Mouse (Mus musculus) MN1 (cell line): ENCODE results near the gene Itpr2.

Experiments
- DNase-seq: peaks from one replicate; pipeline ENCODE4 v3.0.0-alpha.2; 2016; ENCODE audit warnings: low spot score

The Itpr2 gene

DNA sequence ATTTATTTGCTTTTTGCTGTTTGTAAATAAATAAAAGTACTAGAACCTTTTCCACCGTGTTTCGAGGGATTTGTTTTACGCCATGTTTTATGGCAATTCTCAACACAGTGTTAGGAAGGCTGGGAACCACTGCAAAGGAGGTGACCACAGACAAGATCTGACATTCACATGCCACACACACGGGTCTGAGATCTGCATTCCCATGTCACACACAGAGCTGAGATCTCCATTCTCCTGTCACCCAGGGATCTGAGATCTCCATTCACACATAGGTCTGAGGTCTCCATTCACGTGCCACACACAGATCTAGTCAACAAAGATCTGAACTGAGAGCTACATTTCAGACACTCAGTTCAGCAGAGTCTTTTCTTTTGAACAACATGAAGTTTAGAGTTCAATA lies 282.0 kb downstream of the Itpr2 start:
- DNase-seq = no peak

DNA sequence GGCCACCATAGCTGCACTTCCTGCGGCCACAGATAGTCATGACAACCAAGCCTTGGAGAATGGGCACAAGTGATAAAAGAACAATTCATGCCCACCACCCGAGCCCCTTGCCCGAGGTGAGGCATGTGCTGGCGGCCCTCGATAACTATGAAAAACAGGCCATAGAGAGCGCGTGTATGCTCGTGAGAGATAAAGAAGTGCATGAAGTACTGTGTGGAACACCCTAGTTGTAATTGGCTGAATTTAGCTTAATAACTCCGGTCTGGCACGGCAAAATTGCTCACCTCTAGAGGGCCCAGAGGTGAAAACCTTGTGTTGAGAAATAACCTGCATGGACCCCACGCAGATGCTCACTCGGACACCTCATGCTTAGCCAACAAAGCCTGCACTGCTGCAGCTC lies 282.5 kb downstream of the Itpr2 start:
- DNase-seq = no peak

DNA sequence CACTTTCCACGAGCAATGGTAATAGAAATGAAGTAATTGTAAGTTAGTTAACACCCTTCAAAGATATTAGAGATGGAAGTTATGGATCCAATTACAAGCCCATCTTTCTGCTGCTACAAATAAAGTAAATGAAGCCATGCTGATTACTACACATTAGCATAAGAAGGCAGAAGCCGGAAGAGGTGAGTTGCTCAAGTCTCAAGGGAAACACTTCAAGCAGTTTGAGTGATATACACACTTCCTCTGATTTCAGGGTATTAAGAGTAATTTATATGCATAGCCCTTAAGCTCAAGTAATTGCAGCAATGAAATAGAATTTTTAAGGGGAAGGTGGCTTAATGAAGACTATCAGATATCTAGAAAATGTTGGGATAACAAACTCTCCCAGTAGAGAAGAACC lies 286.7 kb downstream of the Itpr2 start:
- no peak for DNase-seq

DNA sequence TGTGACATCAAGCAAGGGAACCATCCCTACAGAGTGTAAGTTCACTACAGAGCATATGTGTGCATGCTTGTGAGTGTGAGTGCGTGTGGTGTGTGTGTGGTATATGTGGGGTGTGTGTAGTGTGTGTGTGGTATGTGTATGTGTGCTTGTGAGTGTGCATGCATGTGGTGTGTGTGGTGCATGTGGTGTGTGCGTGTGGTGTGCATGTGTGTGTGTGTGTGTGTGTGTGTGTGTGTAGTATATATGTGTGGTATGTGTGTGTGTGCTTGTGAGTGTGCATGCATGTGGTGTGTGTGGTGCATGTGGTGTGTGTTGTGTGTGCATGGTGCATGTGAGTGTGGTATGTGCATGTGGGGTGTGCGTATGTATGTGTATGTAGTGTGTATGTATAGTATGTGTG lies 289.7 kb downstream of the Itpr2 start:
- no peak for DNase-seq

DNA sequence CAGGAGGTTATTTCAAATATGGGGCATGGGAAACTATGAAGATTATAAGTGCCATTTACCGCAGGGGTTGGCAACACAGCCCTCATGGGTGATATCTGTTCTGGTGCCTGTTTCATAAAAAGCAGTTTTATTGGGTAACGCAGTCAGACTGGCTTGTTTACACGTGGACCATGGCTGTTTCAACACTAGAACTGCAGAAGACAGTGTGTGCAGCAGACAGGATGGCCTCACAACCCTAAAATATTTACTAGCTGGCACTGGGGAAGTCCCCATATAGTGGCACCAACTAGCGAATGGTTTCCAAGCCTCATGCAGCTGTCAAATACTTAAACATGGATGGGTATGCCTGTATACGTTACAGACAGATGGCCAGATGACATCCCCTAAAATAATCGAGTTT lies 290.8 kb downstream of the Itpr2 start:
- DNase-seq = no peak

DNA sequence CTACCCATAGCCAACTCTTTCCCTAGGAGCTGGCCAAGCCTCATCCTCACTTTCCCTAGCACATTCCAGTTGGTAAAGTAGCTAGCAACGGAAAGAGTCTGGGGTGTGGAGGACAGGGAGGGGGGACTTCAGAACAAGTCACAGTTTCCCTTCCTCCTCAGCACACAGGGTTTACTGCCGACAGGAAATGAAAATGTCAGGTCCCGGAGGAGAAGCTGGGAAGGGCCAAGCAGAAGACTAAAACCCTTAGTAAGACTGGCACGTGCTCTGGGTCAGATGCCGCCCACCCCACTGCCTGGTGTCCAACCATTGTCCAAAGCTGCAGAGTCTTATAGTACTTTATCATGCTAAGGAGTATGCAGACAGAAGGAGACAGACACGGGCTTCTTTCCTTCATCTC lies 293.0 kb downstream of the Itpr2 start:
- DNase-seq = no peak

DNA sequence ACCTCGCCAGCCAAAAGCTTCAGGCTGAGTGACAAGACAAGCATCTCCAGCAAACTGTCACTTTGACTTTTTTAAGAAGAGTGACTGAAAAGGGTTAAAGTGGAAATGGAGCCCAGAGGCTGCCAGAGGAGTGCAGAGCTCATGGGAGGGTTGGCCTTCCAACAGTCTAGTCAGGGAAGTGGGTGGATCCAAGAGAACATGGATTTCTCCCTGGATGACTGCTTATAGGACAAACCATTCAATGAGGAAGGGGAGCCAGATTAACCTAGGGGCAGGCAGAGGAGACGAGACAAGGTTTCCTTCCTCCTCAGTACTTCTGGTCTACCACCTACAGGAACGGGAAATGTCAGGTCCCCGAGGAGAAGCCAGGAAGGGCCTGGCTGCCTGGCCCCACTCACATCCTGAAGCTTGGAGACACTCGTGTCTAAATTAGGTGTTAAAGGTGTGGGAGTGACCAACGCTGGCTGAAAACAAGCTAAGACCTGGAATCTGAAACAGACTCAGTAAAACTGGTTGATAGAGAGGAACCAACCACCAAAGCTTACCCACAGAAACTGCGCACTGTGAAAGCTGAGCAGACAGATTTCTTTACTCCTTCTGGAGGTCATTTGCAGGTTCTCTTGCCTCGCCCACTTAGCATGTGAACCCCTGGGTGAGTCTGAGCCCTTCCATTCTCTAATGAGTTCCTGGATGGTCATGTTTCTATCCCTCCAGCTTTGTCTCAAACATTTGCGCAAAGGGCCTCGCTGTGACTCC lies 294.6 kb downstream of the Itpr2 start:
- no peak for DNase-seq

DNA sequence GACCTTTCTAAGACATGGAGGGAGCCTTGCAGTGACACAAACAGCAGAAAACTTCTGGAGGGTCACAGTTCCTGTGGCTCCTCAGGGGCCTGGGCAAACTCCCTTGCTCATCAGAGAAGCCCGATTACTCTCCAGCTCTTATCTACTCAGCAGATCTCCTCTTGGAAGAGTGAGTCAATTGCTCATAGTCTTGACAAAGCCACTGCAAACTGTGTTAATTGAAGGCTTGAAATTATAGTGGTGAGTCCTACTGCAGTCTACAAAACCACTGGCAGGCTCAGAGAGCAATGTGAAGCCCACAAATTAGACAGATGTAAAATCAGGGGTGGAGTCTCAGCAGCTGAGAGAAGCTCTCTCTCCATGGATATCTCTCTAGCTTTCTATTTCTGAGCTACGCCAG lies 296.9 kb downstream of the Itpr2 start:
- DNase-seq = peak; percentile 25

DNA sequence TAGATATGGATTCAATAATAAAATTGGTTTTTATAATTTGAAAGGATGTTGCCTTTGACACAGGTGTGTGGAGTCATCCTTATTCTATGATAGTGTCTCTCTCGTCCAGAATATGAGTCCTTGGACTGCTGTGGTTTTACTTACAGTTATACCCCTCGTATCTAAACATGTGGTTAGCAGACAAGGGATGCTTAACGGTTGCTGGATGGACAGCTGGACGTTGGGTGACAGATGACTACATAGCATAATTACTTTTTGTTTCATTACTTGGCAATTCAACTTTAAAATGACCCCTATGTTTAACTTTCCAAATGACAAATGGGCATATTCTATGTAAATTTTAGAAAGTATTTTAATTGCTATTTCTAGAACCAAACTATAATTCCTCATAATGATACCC lies 297.6 kb downstream of the Itpr2 start:
- no peak for DNase-seq

DNA sequence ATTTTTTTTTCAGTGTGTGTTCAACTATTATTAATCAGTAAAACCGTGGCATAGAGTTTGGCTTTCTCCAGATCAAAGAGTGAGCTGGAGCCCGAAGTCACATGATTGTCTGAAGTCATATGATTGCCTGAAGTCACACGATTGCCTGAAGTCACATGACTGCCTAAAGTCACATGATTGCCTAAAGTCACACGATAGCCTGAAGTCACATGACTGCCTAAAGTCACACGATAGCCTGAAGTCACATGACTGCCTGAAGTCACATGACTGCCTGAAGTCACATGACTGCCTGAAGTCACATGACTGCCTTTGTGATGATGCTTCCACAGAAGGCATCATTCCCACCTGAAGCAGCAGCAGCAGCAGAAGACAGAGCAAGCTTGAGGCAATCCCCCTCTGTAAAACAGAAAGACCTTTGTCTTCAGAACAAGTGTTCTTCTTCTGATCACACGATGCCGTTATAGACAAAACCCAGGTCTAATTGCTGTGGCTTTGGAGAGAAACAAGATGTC lies 304.1 kb downstream of the Itpr2 start:
- no peak for DNase-seq

DNA sequence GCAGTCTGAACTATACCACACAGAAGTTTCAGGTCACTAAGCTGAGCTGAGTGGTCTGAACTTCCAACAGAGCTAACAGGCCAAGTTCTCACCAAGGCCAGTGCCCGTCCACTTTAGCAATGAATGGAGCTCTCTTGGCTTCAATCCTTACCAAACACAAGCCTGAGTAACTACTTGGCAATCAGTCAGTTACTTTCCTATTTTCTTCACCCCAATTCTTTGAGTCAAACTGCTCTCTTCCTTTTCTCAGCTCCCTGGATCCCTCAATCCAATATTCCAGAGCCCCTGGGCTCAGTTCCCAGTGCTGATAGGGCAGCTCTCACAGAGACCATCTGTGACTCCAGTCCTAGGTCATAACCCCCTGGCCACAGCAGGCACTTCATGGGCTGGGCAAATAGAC lies 305.3 kb downstream of the Itpr2 start:
- DNase-seq = no peak

DNA sequence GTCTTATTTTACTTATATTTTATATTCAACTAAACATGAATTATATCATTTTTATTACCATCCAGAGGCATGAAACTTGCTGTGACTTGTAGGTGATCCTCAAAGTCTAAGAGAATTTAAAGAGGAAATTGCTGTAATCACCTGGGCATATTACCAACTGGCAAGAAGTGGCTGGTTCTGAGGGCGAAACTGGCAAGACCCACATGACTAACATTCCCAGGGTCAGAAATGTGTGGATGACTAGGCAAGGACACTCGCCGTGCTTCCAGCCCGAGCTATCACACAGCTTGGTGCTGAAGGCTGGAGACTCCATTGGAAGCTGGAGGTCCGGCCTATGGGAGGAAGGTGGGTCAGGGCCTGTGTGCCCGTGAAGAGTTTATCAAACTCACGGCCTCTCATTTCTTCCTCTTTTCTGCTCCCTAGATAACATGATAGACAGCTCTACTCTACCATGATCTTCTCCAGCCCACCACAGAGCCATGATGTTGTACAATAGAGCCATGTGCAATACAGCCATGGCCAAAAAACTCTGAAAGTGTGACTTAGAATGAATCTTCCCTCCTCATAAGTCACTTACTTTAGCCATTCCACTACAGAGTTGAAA lies 306.1 kb downstream of the Itpr2 start:
- DNase-seq = no peak

DNA sequence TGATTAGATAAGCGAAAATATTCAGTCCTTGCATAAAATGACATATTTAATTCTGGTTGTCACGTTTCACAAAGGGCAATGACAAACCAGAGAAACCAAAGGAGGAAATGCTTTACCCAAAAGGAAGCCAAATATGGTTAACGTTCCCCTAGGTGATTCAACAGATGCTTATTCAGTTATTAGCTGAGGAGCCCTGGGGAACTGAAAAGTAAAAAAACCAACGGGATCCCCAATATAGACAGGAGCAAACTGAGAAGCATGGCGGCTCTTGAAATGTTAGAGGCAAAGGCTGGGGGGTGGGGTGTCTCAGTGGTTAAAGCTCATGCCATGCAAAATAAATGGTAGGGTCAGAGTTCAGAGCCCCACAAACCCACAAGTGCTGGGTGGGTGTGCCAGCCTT lies 310.1 kb downstream of the Itpr2 start:
- no peak for DNase-seq

DNA sequence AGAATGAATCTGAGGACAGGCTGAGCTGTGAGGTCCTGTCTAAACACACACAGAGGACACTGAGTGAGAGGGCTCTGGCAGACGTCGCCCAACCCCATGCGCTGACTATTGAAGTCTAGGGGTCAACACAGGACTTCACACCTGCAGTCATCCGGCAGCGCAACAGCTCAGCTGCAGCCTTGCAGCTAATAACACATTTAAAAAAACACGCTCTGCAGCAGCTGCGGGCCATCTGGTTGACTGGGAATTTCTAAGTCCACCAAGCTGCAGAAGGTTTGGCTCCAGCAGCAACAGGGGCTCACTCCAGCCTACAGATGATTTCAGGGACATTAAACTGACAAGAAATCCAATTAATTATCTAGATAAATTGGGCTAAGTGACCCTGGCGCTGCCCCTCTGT lies 312.0 kb downstream of the Itpr2 start:
- peak; percentile 77 for DNase-seq

DNA sequence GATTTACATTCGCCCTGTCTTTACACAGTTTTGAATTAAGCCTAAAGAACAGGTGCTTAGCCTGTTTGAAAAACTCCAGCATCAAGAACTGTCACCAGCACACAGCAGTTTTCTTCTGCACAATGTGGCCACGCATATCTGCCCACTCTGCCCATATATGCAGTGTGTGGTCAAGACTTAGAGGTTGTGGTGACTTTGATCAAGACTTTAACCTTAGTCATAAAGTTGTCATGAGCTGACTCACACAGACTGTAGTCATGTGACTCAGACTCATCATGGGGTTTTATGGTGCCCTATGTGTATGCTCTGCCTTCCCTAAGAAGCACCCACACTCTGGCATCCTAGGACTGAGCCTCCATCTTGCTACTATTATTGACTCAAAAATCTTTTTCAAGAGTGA lies 316.5 kb downstream of the Itpr2 start:
- no peak for DNase-seq

DNA sequence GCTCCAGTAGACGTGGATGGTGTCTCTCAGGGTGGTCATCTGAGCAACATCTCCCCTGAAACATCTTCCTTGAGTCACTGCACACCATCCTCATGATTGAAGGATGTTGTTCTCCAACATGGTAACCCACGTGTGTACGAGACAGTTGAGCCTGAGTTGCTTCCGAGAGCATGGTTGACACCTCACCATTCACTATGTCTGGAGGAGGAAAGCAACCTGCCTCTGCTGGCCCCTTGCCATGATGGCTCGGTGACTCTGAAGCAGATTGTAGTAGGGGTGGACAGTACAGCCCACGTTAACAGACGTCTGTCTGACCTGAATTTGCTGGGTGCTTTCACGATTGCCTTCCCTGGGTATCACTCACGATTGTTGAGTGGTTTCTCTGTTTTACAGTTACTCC lies 317.3 kb downstream of the Itpr2 start:
- no peak for DNase-seq

DNA sequence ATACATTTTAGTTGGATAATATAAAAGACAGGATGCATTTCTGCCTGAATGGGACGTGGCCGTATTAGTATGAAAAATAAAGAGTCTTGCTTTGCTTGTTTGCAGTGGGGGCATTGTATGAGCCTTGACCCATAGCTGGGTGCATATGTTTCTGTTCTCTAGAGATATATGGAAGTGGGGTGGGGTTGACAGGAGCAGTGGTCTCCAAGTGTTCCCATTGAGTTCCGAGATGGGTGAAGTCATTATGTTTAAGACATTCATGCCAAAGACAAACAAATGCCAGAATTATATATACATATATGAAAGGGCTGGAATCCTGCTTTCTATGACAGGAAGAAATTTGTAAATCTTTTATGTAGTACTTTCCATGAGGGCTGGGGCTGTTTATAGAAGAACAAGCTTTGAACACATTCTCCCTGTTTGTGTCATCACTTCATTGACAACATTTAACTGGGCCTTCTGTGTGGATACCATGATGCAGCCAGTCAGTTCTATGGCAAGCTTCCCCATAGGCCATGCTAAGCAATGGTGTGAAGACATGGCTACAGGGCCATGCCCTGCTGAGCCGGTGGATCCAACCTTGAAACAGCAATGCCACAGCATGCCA lies 327.3 kb downstream of the Itpr2 start:
- no peak for DNase-seq

DNA sequence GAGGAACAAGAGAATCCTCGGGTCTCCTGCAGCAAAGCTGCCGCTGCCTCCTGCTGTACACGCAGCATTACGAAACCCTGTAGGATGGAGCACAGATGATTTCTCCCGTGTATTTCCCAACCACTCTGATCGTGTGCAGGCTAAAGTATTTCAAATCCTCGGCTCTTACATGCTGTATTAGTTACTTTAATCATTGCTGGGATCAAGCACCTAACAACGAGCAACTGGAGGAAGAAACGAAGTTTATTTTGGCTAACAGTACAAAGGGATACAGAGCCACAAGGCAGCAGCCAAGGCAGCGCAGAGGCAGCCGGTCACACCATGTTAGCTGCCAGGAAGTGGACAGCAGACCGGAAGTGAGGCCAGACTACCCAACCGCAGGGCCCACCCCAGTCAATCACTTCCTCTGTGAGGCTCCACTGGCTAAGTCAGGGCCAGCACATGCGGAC lies 331.4 kb downstream of the Itpr2 start:
- peak; percentile 75 for DNase-seq

DNA sequence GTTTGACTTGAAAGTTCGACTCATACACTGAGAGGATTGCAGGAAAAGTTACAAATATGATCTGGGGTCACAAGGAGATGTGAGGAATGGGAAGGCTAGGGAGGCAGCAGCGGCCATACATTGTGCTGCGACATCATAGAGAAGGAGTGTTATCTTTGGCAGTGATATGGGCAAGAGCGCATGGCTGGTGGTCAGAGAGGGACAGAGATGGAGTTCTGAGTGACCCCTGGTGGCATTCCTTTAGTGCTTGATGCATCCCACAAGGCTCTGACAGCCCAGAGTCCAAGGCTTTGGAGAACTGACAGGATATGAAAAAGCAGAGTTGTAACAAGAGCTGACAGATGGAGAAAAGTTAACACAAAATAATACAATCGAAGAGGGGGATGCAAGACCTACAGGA lies 334.8 kb downstream of the Itpr2 start:
- no peak for DNase-seq

DNA sequence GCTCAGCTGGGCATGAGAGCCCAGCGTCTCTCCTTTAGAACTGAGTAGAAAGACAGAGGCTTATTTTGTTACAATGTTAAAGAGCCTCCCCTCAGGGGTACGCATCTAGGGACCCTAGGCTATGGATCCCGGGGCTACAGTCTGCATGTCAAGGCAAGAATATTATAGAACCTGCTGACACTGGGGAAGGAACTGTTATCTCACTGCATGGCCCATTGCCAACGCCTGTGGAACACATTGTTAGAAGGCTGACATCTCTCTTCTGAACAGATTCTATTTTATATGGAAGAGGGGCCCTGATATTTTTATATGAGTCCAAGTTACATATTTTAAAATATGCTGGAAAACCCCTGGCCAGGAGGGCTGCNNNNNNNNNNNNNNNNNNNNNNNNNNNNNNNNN lies 342.4 kb downstream of the Itpr2 start:
- no peak for DNase-seq

DNA sequence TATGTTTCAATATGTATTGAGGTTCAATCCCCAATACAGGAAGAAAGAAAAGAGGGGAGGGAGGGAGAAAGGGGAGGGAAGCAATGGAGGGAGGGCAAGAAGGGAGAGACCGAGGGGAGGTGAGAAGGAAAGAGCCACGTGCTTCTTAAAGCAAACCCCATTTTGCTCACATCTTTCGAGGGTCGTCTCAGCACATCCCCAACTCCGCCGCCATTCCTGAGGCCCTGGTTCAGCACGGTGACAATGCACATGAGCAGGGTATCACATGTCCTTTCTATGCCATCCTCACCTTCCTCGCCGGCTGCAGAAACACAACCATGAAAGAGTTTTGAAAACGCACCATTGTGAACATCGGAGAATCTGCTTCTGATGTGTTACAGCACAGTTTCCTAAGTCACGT lies 343.3 kb downstream of the Itpr2 start:
- no peak for DNase-seq

DNA sequence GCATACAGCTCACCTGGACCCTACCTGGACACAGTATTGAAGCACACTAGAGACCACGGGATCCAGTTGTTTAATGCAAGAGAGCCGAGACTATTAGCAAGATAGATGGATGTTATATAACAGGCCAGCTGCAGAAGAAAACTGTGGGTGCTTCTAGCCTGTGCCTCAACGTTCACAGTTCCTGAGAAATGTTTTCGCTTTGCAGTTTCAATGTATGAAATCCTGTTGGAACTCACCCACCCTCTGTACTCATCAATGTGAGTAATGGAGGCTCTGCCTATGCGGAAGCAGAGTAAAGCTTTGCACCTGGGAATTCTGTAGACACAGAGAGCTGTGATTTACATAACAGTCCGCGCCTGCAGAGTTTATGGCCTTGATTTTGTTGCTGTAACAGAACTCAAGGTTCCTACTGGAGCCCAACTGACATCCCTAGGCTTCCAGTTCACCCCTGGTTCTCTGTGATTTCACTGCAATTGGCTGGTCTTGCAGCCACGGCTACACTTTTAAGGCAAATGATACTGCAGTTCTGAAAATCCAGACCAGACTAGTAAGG lies 344.0 kb downstream of the Itpr2 start:
- DNase-seq = no peak

DNA sequence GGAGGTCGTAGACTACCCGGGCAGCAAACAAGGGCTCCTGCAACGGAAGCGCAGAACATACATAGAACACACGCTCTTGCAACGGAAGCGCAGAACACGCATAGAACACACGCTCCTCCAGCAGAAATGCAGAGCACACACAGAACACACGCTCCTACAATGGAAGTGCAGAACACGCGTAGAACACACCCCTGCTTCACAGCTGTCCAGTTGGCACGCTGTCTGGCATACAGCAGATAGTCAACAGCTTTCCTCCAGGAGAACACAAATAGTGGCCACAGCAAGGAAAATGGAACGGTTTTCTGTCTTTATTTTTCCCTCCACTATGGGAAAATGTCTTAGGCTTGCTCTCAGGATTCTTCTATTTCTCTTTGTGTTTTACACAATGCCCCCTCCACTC lies 344.9 kb downstream of the Itpr2 start:
- DNase-seq = no peak
